Mouse (Mus musculus): ENCODE measurements around the gene Tceal5.
"Not testable (repeated sequence)": the region's sequence is repeated elsewhere in the genome, so short reads cannot be mapped to it uniquely, and the experiment has no call there.

Tceal5 gene

GRCm38 (mm10) chrX:136203664-136204066 lies at the start of gene Tceal5:
Tceal5 (minus strand) TSS chrX:136203876.
- in situ Hi-C loops (cut with MboI; ENCODE audit: low sequenced_read_pairs): no loop called here

DNA sequence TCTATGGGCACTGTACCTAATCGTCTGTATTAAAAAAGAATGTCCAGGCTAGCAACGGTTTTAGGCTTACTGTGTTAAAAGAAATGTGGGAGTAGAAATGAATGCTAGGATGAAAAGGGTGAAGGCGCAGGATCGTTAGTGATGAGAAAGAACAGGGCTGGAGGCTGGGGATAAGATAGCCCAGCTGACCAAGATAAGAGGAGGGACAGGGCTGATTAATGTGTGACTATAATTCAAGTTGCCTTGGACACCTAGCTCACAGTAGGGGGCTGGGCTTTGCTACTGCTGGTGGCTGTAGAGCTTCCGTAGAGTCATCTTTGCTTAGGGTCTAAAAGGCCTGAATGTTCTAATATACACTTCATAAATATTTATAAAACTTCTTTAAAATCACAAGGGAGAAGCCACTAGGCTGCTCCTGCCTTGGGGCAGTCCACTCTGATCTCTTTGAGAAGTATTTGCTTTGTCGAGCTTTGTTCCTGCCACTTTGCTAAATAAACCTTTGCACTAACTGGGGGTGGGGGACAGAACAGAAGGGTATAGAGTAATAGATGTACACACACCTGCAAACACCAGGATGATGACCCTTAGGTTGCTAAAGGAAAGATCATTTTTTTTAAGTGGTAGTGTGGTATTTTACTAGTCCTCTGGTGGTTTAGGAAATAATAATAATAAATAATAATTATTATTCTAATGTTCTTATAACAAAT lies 48.5 kb upstream of the Tceal5 start:
- in situ Hi-C loops (cut with MboI; ENCODE audit: low sequenced_read_pairs): no loop called here

DNA sequence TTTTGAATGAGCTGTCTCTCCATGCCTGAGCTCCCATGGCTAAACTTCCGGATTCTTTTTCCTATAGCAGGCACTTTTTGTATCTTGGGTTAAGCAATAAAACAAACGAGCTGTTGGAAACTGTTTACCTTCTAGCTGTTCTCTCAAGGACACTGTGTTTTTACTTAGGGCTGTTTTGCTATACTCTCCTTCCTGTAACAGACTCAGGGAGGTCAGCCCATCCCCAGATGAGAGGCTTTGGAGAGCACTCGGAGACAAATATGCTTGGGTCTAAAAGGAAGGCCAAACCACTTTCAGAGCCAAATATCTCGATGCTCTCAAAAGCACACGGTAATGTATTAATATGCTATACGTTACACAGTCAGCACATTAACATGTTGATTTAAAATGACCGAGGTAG lies 46.0 kb upstream of the Tceal5 start:
- in situ Hi-C loops (cut with MboI; ENCODE audit: low sequenced_read_pairs): no loop called here

DNA sequence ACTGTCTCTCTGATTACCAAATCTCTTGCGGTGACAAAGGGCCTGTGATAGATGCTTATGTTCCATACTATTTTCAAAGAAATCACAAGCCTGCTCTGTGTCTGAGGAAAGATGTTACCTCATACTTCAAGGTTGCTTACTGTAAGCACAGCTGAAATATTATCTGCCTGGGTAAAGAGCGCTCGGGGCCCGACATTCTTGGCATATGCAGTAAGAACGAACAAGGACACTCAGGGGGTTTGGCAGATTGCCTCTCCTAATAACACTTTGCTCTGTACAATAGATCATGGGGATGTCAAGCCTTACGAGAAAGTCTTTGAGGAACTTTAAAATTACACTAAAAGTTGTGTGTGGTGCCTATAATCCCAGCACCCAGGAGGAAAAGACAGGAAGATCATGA lies 45.1 kb upstream of the Tceal5 start:
- in situ Hi-C loops (cut with MboI; ENCODE audit: low sequenced_read_pairs): no loop called here

GRCm38 (mm10) chrX:136245521-136246071 lies 41.9 kb upstream of the Tceal5 start:
- in situ Hi-C loops (cut with MboI; ENCODE audit: low sequenced_read_pairs): no loop called here

DNA sequence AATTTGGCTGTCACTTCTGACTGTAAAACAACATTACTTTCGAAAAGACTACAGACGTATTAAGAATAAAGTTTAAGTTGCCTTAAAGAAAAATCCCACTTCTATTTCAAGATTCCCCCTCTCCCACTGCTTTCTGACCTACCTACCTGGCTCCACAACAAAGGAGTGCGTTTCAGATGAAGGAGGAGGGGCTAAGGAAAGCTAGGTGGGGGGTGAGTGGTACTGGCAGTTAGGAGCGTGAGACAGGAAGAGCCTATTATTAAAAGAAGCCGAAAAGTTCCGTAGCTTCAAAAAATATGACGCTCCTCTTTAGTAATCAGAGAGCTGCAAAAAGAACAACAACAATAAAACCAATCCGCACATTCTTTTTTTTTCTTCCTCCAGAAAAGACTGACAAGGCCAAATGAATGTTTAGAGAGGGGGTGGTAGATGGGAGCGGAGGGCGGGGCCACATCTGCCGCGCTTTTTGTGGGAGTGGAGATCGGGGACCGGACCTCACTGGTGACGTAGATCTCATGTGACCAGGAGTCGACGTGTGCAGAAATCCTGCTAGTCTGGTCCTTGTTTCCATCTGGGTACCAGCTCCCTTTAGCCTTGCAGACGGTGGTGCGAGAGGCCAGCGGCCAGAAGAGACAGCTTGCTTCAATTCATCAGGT lies 41.0 kb upstream of the Tceal5 start, which contains the start of gene Tceal9:
Gene Tceal9 (plus strand): TSS at position 506 of the 656 bp plus-strand sequence.
- in situ Hi-C loops (cut with MboI; ENCODE audit: low sequenced_read_pairs): no loop called here

DNA sequence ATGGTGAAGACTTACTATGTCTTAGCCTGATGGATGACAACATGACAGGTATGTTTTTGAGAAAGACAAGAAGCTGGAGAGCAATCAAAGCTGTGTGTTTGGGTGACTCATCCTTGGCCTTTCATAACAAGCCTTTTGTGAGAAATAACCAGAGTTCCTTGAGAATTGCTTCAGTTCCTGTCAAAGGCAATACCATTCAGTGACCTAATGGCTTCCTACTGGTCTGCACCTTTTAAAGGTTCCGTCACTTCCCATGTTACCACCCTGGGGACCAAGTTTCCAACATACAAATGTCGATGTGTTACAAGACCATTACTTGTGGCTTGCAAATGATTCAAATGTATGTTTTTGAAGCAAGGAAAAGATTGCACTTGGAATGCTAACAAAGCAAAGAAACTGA lies 39.5 kb upstream of the Tceal5 start:
- in situ Hi-C loops (cut with MboI; ENCODE audit: low sequenced_read_pairs): no loop called here

- in situ Hi-C loops (cut with MboI; ENCODE audit: low sequenced_read_pairs): loop anchor here (10.0 kb wide), 1 partner anchor 67 kb away; no protein-coding TSS in a partner anchor
Measured at GRCm38 (mm10) chrX:136238118-136238517, 34.4 kb upstream of the Tceal5 start.

DNA sequence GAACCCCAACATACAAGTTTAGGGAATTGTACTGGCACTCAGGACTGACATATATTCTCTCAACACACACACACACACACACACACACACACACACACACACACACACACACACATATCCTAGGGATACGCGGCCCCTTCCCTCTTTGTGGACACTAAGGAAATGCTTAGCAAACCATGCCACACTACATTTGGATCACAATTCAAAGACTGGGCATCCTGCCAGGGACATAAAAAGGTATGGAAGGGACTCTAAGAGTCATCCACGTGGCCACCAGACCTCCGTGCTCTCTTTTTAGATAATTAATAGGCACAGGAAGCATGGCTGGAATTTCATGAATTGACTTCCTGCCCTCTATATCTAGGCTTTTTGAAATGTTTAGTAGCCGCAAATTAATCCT lies 24.1 kb upstream of the Tceal5 start:
- in situ Hi-C loops (cut with MboI; ENCODE audit: low sequenced_read_pairs): no loop called here

DNA sequence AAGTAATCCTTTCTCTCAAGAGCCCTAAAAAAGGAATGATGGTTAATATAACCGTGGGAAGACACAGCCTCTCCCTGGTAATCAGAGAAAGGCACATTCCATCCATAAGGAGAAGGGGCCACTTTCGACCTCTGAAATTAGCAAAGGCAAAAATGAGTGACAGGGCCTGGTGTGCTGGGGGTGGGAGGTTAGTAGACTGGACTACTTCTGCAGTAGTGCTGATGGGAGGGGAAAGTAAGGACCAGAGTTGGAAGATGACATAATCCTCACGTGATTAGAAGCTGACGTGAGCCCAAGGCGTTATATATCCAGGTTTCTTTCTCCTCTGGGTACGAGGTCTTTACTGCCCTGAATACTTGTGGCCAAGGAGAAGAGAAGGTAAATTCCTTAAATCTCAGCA lies 20.0 kb upstream of the Tceal5 start:
- in situ Hi-C loops (cut with MboI; ENCODE audit: low sequenced_read_pairs): no loop called here

DNA sequence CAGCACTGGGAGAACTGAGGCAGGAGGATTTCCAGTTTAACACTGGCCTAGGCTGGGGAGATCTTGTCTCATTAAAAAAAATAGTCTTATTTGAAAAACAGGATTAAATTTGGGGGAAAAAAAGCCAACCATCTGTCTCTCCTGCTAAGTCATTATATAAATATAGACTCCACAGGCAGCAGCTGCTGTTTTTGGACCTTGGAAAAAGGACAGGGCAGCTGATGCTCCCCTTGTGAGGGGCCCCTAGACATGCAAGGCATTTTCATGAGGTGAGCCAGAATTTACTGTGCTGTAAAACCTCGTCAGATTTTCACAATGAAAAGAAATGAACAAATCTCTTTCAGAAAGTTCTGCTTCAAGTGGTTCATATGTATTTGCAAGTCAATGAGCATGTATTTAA lies 12.6 kb upstream of the Tceal5 start:
- in situ Hi-C loops (cut with MboI; ENCODE audit: low sequenced_read_pairs): no loop called here

GRCm38 (mm10) chrX:136214729-136215677 lies 11.3 kb upstream of the Tceal5 start, which contains the start of the genes Tceal7 and Bex1:
Tceal7 (plus strand) TSS chrX:136214779.
Bex1 (minus strand) TSS chrX:136215513.
- in situ Hi-C loops (cut with MboI; ENCODE audit: low sequenced_read_pairs): not testable (repeated sequence)

GRCm38 (mm10) chrX:136213396-136213795 lies 9.7 kb upstream of the Tceal5 start:
- in situ Hi-C loops (cut with MboI; ENCODE audit: low sequenced_read_pairs): no loop called here

GRCm38 (mm10) chrX:136204406-136204805 lies 730 bp upstream of the Tceal5 start:
- in situ Hi-C loops (cut with MboI; ENCODE audit: low sequenced_read_pairs): no loop called here

DNA sequence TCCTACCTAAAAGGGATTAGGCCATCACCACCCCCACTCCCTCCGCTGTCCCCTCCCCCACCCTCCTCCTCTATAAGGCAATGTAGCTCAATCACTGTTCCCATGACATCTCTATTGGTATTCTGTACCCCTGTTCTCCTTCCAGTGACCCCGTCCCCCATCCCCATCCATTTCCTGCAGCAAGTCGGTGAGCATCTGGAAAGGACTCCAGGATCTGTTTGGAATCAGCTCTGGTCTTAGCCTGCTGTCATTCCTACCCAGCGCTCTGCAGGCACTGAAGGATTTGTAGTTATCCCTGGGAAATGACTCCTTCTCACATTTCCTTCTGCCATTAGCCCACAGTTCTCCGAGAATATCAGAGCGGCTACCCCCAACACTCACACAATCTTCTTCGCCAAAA lies 419 bp downstream of the Tceal5 start:
- in situ Hi-C loops (cut with MboI; ENCODE audit: low sequenced_read_pairs): no loop called here

- in situ Hi-C loops (cut with MboI; ENCODE audit: low sequenced_read_pairs): no loop called here
Measured at GRCm38 (mm10) chrX:136196873-136197272, 6.8 kb downstream of the Tceal5 start.

GRCm38 (mm10) chrX:136195193-136195944 lies 8.3 kb downstream of the Tceal5 start:
- in situ Hi-C loops (cut with MboI; ENCODE audit: low sequenced_read_pairs): no loop called here

- in situ Hi-C loops (cut with MboI; ENCODE audit: low sequenced_read_pairs): no loop called here
Measured at GRCm38 (mm10) chrX:136183107-136183506, 20.6 kb downstream of the Tceal5 start.

- in situ Hi-C loops (cut with MboI; ENCODE audit: low sequenced_read_pairs): no loop called here
Measured at GRCm38 (mm10) chrX:136180897-136181553, 22.7 kb downstream of the Tceal5 start.

DNA sequence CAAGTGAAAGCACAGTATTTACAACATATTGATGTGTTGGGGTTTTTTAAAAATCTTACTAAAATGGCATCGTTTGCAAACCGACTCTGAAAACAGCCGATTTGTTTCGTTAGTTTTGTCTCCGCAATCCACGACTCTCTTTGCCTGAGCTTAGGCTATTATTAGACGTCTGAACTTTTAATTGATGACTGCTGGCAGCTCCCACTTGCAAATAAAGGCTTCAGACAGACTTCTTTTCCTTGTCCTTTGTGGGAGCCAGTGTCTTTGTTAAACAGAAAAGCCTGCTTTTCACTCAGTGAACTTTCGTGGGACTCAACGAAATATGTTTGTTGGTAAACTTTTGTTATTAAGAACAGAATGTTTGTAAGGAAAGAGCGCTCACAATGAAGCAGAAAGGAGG lies 30.9 kb downstream of the Tceal5 start:
- in situ Hi-C loops (cut with MboI; ENCODE audit: low sequenced_read_pairs): no loop called here

All from CH12F3 (cell line).